9 mouse cellular contexts compared by ENCODE assay signal in the genomic region with DNA sequence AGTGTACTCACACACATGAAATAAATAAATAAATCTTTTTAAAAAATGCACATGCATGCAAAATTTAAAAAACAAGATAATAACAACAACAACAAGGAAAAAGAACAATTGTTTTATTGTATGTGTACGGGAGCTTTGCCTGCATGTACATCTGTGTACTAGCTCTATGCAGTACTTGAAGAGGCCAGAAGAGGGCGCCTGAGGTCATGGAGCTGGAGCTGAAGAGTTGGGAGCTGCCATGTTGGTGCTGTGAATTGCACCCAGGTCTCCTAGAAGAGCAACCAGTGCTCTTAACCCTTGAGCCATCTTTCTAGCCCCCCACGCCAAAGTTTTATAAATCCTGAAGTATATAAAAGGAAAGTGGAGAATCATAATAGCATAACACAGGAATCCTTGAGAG. TPM values are rescaled to one million over a fixed set of nuclear protein-coding genes. Genes with fewer than 3 reads are reported as not detected.
DNase-seq lines count a peak whose midpoint lies in the region; ATAC-seq and TF ChIP-seq lines count a peak whose summit lies in the region.
"Had no signal": no experiment of that assay in that cellular context is flagged by ENCODE, and none has a peak within 500 bp of the region (broad histone marks: within the 10 kb centered on the region; RNA-seq: fewer than 3 reads in every experiment).

No protein-coding gene starts in this region.

- no peak for ATAC-seq in midbrain, postnatal 0 days (ENCODE audit: low FRiP score)

- 64% methylated on average over 3 of the region's 3 CpGs for WGBS in midbrain, postnatal 0 days

- H3K27me3 ChIP-seq in midbrain, postnatal 0 days (ENCODE audit: insufficient read depth, low read length): no peaks in the 10 kb centered on the region
- H3K27me3 ChIP-seq: embryonic facial prominence, embryonic 12.5 days had no signal

- no peaks in the 10 kb centered on the region for H3K9me3 ChIP-seq in midbrain, postnatal 0 days (ENCODE audit: low read length)

- no peak overlapping the region for H3K4me3 ChIP-seq in layer of hippocampus, adult 2 months
- no peak overlapping the region for H3K4me3 ChIP-seq in midbrain, postnatal 0 days (ENCODE audit: low read depth, low read length)
- H3K4me3 ChIP-seq: embryonic facial prominence, embryonic 12.5 days had no signal

- H3K4me2 ChIP-seq in midbrain, postnatal 0 days (ENCODE audit: low read depth, low read length, poor library complexity, severe bottlenecking): no peak overlapping the region
- H3K4me2 ChIP-seq: embryonic facial prominence, embryonic 12.5 days had no signal

- H3K4me1 ChIP-seq in midbrain, postnatal 0 days (ENCODE audit: insufficient read depth, low read length): no peaks in the 10 kb centered on the region

- no peak overlapping the region for H3K9ac ChIP-seq in midbrain, postnatal 0 days (replicated peaks; ENCODE audit: low read length, poor library complexity, severe bottlenecking)
- H3K9ac ChIP-seq: embryonic facial prominence, embryonic 12.5 days had no signal

- H3K36me3 ChIP-seq in midbrain, postnatal 0 days (ENCODE audit: insufficient read depth, low read length): no peaks in the 10 kb centered on the region
- H3K36me3 ChIP-seq: embryonic facial prominence, embryonic 12.5 days had no signal

- DNase-seq in layer of hippocampus, adult 2 months (ENCODE audit: low spot score in 2 of 2): no peak
- DNase-seq in layer of hippocampus, adult 8-10 months (ENCODE audit: low spot score in 2 of 2): no peak
- DNase-seq in ES-CJ7 (ENCODE audit: low read depth, low spot score): peak; percentile 92
- DNase-seq in ZHBTc4 (ENCODE audit: low read depth, low spot score): peak; percentile 84
- no peak for DNase-seq in midbrain, postnatal 0 days (ENCODE audit: low spot score)
- no peak for DNase-seq in urinary bladder, adult 2 months (ENCODE audit: low spot score)
- DNase-seq in heart, adult 11 months: no peak
- no peak for DNase-seq in gastrocnemius, postnatal 4 days (ENCODE audit: low spot score in 2 of 2)

- no peak overlapping the region for H3K27ac ChIP-seq in layer of hippocampus, adult 2 months
- no peak overlapping the region for H3K27ac ChIP-seq in midbrain, postnatal 0 days (ENCODE audit: low read depth, low read length)
- H3K27ac ChIP-seq: embryonic facial prominence, embryonic 12.5 days had no signal

- TF ChIP-seq CTCF in layer of hippocampus, adult 2 months (conservative IDR thresholded peaks at IDR 0.05): peak; percentile 67
- peak; percentile 58 for TF ChIP-seq CTCF in midbrain, postnatal 0 days (IDR thresholded peaks at IDR 0.05)

RNA-seq across cellular contexts. Expression of gene H3f3a, which starts 39.1 kb away (rescaled TPM):
- 100 to 1,000 TPM; 319 to 351 TPM for total RNA-seq in layer of hippocampus, adult 2 months (2021)
- total RNA-seq in layer of hippocampus, adult 8-10 months (2022): 100 to 1,000 TPM; 296 to 316 (median 303) TPM
- 1,783 and 3,084 TPM in 2 replicates for total RNA-seq in midbrain, postnatal 0 days (2014; rRNA removed)
- 1,997 and 2,039 TPM in 2 replicates for polyA plus RNA-seq in midbrain, postnatal 0 days (2015; fragmentation: Nextera tagmentation; extraction: Ambion mirVana)
- 810 and 870 TPM in 2 replicates for polyA plus RNA-seq in urinary bladder, adult 2 months (2012; rRNA removed)
- total RNA-seq in gastrocnemius, postnatal 4 days (2021): 100 to 1,000 TPM; 776 to 797 TPM

RNA-seq across cellular contexts. Expression of gene Acbd3, which starts 48.8 kb away (rescaled TPM):
- total RNA-seq in layer of hippocampus, adult 2 months (2021): 10 to 100 TPM; 32.6 to 34.4 TPM
- total RNA-seq in layer of hippocampus, adult 8-10 months (2022): 10 to 100 TPM; 32.5 to 36.3 (median 34.8) TPM
- total RNA-seq in midbrain, postnatal 0 days (2014; rRNA removed): 30.0 and 42.5 TPM in 2 replicates
- polyA plus RNA-seq in midbrain, postnatal 0 days (2015; fragmentation: Nextera tagmentation; extraction: Ambion mirVana): 15.8 and 18.8 TPM in 2 replicates
- 35.4 and 36.5 TPM in 2 replicates for polyA plus RNA-seq in urinary bladder, adult 2 months (2012; rRNA removed)
- total RNA-seq in gastrocnemius, postnatal 4 days (2021): 10 to 100 TPM; 36.1 to 36.9 TPM

Comparison
In these comparisons a context has a peak if more than half of its experiments do, and no peak if none do; other contexts are left out.
1. DNase-seq: peak in ES-CJ7 (single experiment) and ZHBTc4 (single experiment); none in layer of hippocampus, adult 2 months (0 of 2), layer of hippocampus, adult 8-10 months (0 of 2), midbrain, postnatal 0 days (single experiment), urinary bladder, adult 2 months (single experiment), heart, adult 11 months (single experiment) and gastrocnemius, postnatal 4 days (0 of 2).